Mouse (Mus musculus) layer of hippocampus, postnatal 25 days (tissue): ENCODE measurements at regions not wholly inside any gene's neighbourhood (a gene's known extent, or its start where the extent isn't known, plus 50 kb on each side); places are given as distances from the start of the nearest gene placed in this dataset.

ENCODE experiments used
- DNase-seq, 2 experiments: peaks; one replicate each; pipeline ENCODE4 v3.0.0; 2022; ENCODE audit warnings: mixed read lengths in 2 of 2, low spot score in 1 of 2; ENCODE audit errors: extremely low spot score in 1 of 2

DNA sequence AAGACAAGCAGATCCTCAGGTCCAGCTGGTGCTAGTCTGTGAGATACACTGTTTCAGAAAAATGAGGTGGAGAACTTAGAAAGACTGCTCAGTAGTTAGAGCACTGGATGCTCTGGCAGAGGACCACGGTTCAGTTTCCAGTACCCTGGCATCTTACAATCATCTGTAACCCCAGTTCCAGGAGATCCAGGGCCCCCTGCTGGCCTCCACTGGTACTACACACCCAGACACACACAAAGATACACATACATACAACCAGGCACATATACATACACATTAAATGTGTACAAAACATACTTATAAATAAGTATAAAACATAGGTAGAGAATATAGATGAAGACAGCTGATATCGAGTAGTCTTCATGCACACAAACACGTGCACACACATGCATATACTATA, 97.4 kb upstream of the Supt20 start:
- DNase-seq, result no peak

DNA sequence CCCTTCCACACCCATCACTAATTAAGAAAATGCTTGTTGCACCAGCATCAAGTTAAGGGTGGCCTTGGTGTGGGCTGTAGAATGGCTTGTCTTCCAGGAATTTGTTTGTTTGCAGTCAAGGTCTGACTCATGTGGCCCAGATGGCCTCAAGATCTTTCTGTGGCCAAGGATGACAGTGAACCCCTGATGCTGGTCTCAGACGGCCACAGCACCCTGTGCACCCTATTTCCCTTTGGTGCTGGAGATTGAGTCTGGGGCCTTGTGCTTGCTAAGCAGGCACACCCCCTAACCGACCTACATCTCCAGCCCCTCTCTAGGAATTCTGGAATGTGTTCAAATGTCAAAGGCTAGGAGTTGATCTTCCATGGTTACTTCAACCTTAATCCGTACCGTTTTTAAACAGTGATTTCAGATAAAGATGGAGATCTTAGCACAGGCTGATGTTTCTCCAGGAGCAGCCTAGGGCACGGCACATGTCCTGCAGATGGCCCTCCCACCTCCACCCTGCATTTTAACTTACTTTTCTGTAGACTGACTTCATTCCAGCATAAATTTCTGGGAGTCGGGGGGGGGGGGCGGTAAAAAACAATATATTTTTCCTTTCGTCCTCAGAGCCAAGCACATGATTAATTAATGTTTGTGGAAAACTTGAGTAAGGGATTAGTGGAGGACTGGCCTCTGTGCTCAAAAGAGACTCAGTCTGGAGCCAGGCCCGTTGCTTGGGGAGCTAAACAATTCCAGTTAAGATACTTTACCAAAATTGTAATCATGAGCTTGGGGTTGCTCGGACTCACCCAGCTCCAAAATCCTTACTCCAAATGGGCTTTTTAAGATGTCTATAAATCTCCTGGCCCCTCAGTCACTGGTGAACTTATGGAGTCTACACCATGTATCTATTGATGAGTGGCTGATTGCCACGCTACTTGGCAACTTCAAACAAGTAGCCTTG, 95.0 kb upstream of the Supt20 start:
- no peak for DNase-seq

DNA sequence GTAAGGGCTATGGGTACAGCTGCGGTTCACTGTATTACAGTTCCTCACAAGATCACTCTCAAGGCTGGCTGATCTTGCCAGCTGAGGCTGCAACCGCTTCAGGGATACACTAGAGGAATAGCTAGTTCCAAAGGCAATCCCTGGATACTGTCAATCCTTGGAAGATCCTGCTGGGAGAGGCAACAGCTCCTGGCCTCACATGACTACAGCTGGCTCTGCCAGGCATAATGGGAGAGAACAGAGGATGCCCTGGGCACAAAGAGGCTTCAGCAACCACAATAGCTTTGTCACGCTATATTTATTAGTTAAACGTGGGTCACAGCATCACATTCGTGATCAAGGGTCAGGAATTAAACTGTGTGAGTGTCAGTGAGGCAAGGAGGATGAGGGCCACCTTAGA, 94.3 kb upstream of the Supt20 start:
- DNase-seq, result no peak

DNA sequence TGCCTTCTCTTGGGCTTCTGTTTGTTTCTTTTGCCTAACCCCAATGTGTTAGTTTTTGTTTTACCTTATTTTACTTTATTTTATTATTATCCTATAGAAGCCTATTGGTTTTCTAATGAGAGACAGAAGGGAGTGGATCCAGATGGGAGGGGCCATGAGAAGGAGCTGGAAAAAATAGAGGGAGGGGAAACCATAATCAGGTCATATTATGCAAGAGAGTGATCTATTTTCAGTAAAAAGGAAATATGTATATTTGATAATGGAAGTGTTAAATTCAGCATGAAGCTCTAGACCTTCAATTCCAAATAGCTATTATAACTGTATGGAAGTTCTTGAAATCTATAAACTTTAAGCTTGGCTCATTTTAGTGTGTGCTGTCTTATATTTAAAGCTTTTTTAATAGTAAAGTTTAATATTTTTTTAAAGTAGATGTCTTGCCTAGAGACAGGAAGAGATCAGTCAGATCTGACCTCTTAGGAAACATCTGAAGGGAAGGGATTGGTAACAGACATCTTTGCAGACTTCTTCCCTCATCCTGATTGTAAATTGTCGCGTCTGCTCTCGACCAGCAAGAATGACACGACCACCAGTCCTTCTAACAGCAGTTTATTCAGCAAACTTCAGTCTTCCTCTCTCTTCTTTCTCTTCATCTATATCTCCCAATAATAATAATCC, 87.8 kb upstream of the Supt20 start:
- no peak for DNase-seq

DNA sequence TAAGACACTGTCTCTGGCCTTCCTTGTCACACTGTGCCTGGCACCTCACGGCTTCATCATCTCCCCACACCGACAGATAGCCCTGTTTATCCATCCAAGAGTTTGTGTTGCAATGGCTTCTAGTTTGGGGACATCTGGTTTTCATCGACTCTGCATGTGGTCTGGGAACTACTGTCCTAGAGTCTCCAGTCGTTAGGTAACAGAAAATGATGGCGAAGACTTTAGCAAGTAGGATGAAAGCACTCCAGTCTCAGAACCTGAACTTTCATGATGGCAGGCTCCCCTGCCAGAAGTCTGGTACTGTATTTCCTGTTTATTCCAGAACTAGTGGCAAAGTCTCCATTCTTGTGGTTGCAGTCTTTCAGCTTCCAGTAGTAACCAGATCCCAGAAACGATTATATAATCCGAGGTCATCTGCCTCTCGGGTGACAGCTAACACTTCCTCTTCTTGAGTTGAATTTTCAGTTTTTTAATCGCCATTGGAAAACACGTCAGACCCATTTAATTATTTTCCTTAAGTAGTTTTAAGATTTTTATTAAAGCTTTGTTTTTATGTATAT, 81.1 kb upstream of the Supt20 start:
- DNase-seq, result no peak

DNA sequence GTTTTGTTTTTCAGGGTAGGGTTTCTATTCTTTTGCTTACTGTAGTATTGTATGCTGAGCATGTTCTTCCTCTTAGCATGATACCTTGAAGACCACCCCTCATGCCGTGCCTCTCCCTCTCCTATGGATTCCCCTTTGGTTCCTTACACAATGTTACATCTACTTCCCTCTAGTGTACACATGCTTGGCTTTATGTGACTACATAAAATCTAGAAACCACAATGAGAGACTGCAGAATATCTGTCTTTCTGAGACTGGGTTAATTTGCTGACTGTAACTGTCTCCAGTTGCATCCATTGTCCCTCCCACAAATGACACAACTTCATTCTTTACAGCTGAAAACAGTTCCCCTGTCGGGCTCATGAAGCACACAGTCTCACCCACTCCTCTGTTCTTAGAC, 78.8 kb upstream of the Supt20 start:
- no peak for DNase-seq

DNA sequence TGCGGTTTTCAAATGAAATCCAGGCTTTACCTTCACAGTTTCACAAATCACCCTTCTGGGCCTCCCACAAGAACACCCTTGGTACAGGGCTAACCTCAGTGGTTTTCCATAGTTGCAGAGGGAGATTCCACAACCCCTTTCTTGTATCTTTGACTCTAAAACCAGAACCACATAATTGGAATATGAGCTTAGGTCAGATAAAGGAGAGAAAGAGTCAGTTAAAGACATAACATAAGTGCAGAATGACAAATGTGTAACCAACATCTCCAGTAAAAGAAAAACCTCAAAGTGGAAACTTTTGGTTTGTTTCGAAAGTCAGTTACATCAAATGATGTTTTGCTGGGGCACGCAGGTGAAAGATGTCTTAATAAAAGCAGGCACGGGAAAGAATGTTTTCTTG, 75.3 kb upstream of the Supt20 start:
- no peak for DNase-seq

DNA sequence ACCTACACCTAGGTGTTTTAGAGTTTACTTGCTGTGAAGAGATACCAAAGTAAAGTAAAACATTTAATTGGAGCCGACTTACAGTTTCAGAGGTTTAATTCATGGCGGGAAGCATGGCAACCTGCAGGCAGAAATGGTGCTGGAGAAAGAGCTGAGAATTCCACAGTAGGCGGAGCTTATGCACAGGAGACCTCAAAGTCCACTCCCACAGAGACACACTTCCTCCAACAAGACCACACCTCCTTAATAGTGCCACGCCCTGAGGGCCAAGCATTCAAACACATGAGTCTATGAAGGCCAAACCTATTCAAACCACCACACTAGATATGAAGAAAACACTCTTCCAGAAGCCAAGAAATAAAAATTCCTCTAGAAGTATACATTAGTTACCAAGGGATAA, 74.3 kb upstream of the Supt20 start:
- no peak for DNase-seq

DNA sequence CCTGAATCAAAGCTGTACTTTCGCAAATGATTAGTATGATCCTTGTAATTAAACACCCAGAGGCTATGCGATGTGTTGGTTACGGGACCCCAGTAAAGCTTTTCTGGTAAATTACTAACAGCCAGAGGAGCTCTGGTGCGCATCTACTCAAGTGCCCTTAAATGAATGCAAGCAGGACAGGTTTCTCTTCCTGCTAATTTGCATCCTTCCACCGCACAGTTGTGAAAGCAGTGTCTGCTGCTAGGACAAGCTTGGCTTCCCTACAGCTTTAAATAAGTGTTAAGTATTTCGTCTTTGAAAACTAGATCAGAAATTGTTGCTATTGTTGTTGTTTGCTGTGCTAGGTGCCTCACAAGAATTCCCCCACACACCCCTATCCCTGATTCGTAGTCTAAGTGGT, 62.4 kb upstream of the Supt20 start:
- DNase-seq, result no peak

DNA sequence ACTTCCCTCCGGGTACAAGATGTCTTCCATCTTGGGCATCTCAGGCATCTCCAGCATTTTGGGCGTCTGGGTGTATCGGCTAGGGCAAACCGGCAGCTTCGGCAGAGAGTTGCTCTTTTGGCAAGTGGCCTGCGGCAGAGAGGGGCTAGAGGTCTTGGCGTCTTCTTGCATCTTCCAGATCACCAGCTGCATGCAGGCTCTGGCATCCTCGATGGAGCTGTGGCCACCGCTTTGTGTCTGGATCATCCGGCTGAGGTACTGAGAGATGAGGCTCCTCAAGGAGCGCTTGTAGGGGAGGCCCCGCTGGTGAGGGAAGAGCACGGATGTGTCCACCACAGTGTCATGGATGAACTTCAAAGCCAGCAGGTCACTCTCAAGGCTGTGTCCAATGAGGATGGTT, 59.9 kb upstream of the Supt20 start:
- DNase-seq, result no peak

DNA sequence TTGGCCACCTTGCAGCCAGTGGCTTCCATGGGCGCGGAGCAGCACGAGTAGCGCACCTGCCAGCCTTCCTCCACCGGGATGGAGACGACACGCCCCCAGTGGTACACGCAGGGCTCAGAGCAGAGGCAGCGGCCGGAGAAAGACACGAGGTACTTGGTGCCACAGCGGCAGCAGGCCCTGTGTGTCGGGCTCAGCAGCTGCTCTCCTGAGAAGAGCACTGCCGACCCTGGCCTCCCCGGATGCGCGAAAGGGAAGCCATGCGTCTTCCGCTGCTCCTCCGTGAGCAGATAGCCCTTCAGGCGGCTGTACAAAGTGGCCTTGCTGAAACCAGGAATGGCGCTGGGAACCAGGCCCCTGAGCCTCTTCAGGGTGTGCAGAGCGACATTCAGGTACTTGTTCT, 59.2 kb upstream of the Supt20 start:
- no peak for DNase-seq

DNA sequence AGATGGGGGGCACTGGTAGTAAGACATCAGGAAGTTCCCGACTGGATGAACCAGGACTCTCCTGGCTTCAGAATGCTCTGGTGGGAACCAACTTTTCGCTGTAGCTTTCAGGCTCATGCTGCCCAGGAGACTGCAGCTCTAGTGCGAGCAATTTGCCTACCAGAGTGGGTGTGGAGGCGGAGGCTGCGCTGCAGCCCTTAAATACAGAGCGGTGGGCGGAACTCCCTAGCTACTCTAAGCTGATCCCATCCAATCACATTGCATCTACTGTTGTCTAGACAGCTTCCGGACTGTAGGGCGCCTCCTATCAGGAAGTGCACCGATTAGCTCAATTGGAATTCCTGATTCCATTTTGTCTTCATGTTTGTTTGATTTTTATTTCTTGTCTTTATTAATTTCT, 58.2 kb upstream of the Supt20 start:
- no peak for DNase-seq
